Mouse (Mus musculus) small intestine, adult 2 months (tissue): ENCODE data around the gene Bckdhb. TPM values are rescaled to one million over a fixed set of nuclear protein-coding genes. Genes with fewer than 3 reads are reported as not detected.

Experiments
- H3K27ac ChIP-seq: fragments of 200-500 bp; 2 replicates; pipeline ENCODE4 v1.5.1; 2012; ENCODE audit warnings: low read depth, low read length, control low read depth, inconsistent platforms; ENCODE audit not compliant: insufficient read depth
- H3K27me3 ChIP-seq: fragments of 200-500 bp; 2 replicates; pipeline ENCODE4 v1.6.1; 2012; ENCODE audit warnings: mild to moderate bottlenecking, moderate library complexity, low read length, inconsistent platforms; ENCODE audit not compliant: control insufficient read depth, insufficient read depth
- H3K36me3 ChIP-seq: fragments of 200-500 bp; 2 replicates; pipeline ENCODE4 v1.6.1; 2012; ENCODE audit warnings: mild to moderate bottlenecking, low read length, control low read depth, inconsistent platforms; ENCODE audit not compliant: control insufficient read depth, insufficient read depth
- H3K4me1 ChIP-seq: fragments of 200-500 bp; 2 replicates; pipeline ENCODE4 v1.6.1; 2012; ENCODE audit warnings: low read length, inconsistent platforms, mixed read lengths; ENCODE audit not compliant: control insufficient read depth, insufficient read depth, insufficient read length
- H3K4me3 ChIP-seq: fragments of 200-500 bp; 2 replicates; pipeline ENCODE4 v1.5.1; 2012; ENCODE audit warnings: low read depth, mild to moderate bottlenecking, control low read depth, inconsistent platforms, low read length, moderate library complexity
- CTCF ChIP-seq: fragments of 200-500 bp; IDR thresholded peaks from 2 replicates; pipeline ENCODE4 v1.5.1; 2012; ENCODE audit warnings: low read depth, mild to moderate bottlenecking, control low read depth, inconsistent platforms, low read length, moderate library complexity, mixed read lengths; ENCODE audit not compliant: insufficient replicate concordance, insufficient read length; ENCODE audit errors: extremely low read depth
- POLR2A ChIP-seq: fragments of 200-500 bp; IDR thresholded peaks from 2 replicates; pipeline ENCODE4 v1.6.1; 2012; ENCODE audit warnings: low read depth, mild to moderate bottlenecking, control low read depth, inconsistent platforms, low read length, moderate library complexity
- WGBS: fragments of 180-500 bp; shearing (Covaris S2); methylation state at CpG from one replicate; pipeline ENCODE4 v1.1.7; 2018; 5-methylcytosine and 5-hydroxymethylcytosine counted together
- polyA plus RNA-seq: library from polyadenylated mRNA; depleted of rRNA; stranded (reverse); fragments of >200 nt; gene quantifications from 2 replicates; pipeline ENCODE4 v1.2.3, GENCODE M21; 2012

Gene Bckdhb
- polyA plus RNA-seq, 1 experiment: 2.3 TPM

DNA sequence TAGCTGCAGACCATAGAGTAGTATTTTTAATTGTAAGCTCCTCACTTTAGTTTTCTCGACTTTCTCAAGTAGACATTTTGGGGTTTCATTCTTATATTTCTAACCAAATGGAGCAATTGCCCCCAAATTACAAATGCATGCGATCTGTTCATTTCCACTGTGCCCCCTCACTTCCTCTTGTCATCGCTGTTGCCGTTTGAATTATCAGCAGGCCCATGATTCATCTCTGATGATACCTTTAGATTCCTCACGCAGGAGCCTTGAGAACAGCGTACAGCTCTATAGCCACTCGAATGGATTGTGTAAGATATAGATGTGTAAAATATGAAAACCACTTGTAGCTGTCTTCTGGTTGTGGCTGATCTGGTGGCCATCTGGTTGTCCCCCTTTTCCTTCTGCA lies 183.6 kb downstream of the Bckdhb start:
- no peaks in the 10 kb centered on the region for H3K36me3 ChIP-seq
- no peak overlapping the region for H3K27ac ChIP-seq
- no peaks in the 10 kb centered on the region for H3K27me3 ChIP-seq
- H3K4me3 ChIP-seq: no peak overlapping the region
- WGBS: 86% methylated on average over 7 of the region's 7 CpGs
- no peak for TF ChIP-seq POLR2A
- TF ChIP-seq CTCF: no peak
- peaks cover 4% of the 10 kb centered on the region; the same call in 1 of the 2 replicates for H3K4me1 ChIP-seq

DNA sequence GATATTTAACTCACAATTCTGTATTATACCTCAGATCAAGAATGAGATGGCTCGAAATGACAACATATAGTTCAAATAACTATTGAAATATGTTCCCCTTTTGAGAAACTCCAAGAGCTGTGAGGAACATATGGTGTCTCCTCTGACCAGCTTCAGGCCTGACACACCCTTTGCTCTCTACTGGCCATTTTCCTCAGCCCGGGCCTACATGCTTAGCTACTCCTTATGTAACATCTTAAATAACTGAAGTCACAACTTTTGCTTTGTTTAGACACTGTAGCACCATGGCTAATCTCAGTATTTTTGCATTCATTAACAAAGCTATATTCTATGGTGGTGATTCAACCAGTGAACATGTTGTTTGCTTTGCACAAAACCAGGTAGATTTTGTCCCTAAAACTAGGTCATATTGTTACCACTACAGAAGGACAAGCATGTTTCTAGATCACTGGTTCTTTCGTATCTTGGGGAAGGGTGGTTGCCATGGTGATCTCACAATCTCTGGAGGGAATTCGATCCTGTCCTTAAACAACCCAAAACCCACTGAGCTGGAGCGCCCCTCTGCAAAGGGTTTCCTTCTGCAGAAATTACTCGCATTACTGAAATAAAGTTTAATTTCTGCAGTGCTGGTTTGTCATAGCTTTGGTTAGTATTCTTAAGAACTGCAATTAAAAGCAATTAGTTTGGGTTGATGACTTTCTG lies 185.0 kb downstream of the Bckdhb start:
- no peak overlapping the region for H3K27ac ChIP-seq
- peaks cover 4% of the 10 kb centered on the region; the same call in 1 of the 2 replicates for H3K4me1 ChIP-seq
- no peak for TF ChIP-seq CTCF
- TF ChIP-seq POLR2A: no peak
- H3K4me3 ChIP-seq: no peak overlapping the region
- no peaks in the 10 kb centered on the region for H3K36me3 ChIP-seq
- no peaks in the 10 kb centered on the region for H3K27me3 ChIP-seq
- 74% methylated on average over 6 of the region's 6 CpGs for WGBS

DNA sequence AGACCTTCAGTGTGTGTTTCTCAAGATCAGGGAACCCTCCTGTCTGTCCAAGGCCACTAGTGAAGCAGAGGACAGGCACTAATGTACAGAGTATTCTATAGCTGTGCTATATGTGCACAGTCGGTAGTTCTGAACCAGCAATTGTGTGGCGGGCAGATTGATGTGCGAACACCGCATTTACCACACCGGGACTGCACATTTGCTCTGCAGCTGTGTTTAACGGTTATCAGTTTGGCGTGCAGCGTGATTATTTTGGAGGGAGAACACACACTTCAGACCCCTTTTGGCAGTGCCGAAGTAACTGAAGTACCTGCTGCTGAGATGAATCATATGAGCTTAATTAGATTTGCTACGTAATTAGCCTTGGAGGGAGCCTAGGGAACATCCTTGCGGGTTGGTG lies 185.7 kb downstream of the Bckdhb start:
- TF ChIP-seq CTCF (no peak), POLR2A (no peak)
- Histone ChIP-seq H3K36me3 (no peaks in the 10 kb centered on the region), H3K27ac (no peak overlapping the region), H3K4me1 (peaks cover 4% of the 10 kb centered on the region; the same call in 1 of the 2 replicates), H3K27me3 (no peaks in the 10 kb centered on the region), H3K4me3 (no peak overlapping the region)
- 61% methylated on average over 11 of the region's 11 CpGs for WGBS

DNA sequence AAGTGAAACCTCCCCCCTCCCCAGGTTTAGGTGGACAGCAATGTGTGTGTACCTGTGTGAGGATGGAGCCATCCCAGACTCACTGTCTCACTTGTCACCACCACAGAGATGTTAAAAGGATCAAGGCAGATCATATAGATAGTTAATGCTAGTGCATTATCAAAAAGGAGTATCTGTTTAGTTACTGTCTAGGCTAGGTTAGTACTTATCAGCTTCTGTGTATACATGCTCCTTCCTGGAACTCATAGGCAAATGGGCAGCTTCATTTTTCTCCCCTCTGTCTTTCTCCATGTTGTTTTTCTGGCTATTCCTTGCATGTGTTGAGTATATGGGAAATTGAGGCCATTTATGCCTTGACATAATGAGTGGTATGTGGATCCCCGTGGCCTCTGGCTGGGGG lies 187.4 kb downstream of the Bckdhb start:
- Histone ChIP-seq H3K27me3 (no peaks in the 10 kb centered on the region), H3K4me1 (peaks cover 3% of the 10 kb centered on the region; the same call in 1 of the 2 replicates), H3K36me3 (no peaks in the 10 kb centered on the region), H3K27ac (no peak overlapping the region), H3K4me3 (no peak overlapping the region)
- WGBS: 45% methylated on average over 1 of the region's 1 CpGs
- no peak for TF ChIP-seq CTCF
- TF ChIP-seq POLR2A: no peak

DNA sequence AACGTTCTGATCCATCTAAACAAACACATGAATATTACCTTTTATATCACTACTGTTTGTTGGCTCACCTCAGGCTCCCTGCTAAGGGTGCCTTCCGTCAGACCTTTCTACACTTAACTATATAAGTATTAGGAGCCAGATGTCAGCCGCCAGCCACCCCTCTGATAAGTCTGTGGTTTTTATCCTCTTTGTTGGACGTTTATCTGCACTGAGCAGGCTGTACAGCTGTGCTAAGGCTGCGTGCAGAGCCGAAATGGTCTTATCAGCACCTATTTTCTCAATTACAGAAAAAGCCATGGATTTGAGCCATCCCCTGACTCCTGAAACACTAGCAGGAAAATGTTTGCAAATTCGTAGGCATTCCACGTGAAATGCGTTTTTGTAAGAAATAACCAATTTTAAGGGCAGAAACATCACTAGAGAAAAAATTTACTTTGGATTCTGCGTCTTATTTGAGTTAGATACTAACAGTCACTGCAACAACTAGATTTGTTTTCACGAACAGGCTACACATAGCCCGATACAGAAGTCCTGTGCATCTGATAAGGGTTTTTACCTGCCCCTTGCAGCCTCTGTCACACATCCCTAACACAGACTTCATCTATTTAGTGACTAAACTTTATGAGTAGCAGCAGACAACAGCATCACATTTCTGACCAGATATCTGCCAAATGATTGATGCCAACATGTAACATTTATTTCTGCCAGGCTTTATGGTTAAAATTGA lies 188.1 kb downstream of the Bckdhb start:
- 58% methylated on average over 12 of the region's 12 CpGs for WGBS
- H3K36me3 ChIP-seq: no peaks in the 10 kb centered on the region
- no peak for TF ChIP-seq POLR2A
- TF ChIP-seq CTCF: no peak
- no peak overlapping the region for H3K4me3 ChIP-seq
- H3K27ac ChIP-seq: no peak overlapping the region
- no peaks in the 10 kb centered on the region for H3K4me1 ChIP-seq
- H3K27me3 ChIP-seq: no peaks in the 10 kb centered on the region

DNA sequence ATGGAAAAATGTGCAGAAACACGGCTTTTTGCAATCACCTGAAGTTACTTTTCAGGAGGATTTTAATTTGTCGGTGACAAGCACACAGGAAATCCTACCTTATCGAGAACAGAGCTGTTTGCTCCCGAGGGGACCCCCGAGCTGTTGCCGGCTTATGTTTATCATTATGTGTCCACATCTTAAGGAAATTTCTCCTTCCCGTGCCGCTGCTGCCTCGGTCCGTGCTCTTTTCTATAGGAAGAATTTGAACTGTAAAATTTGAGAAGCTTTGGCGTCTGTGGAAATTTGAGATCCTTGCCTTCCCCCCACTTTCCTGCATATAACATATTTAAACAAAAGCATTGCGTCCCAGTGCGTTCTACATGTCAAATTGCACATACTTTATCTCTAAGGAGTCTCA lies 189.3 kb downstream of the Bckdhb start:
- no peak overlapping the region for H3K27ac ChIP-seq
- H3K36me3 ChIP-seq: no peaks in the 10 kb centered on the region
- no peak overlapping the region for H3K4me3 ChIP-seq
- TF ChIP-seq CTCF (no peak), POLR2A (no peak)
- 81% methylated on average over 13 of the region's 13 CpGs for WGBS
- H3K4me1 ChIP-seq: no peaks in the 10 kb centered on the region
- H3K27me3 ChIP-seq: no peaks in the 10 kb centered on the region

DNA sequence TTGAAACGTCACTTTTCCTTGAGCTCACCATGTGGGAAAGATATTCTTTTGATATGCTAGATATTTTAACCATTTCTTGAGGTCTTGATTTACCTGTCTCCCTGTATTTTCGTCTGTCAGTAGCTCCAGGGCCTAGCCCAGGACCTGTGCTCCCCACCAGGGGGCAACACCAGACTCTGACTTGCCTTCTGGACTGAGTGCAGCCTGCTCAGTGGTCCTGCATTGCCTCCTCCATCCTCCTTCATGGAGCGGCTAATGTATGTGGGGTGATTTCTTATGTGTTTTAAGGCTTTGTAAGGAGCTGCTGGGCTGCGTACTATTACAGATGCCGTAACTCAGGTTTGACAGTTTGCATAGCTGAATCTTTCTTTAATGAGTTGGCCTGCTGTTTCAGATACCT lies 192.4 kb downstream of the Bckdhb start:
- Histone ChIP-seq H3K27ac (no peak overlapping the region), H3K36me3 (no peaks in the 10 kb centered on the region), H3K4me1 (no peaks in the 10 kb centered on the region), H3K27me3 (no peaks in the 10 kb centered on the region), H3K4me3 (no peak overlapping the region)
- no peak for TF ChIP-seq CTCF
- no peak for TF ChIP-seq POLR2A
- WGBS: 90% methylated on average over 5 of the region's 5 CpGs
